Mouse (Mus musculus): ENCODE measurements around the gene Syt6. TPM values are rescaled to one million over a fixed set of nuclear protein-coding genes. Genes with fewer than 3 reads are reported as not detected.

The Syt6 gene
- 22.0 TPM for polyA plus RNA-seq (2015; fragmentation: Illumina TruSeq; extraction: RNeasy Lipid Tissue Mini Kit (QIAGEN cat#74804); ENCODE audit: low read depth, low replicate concordance)

DNA sequence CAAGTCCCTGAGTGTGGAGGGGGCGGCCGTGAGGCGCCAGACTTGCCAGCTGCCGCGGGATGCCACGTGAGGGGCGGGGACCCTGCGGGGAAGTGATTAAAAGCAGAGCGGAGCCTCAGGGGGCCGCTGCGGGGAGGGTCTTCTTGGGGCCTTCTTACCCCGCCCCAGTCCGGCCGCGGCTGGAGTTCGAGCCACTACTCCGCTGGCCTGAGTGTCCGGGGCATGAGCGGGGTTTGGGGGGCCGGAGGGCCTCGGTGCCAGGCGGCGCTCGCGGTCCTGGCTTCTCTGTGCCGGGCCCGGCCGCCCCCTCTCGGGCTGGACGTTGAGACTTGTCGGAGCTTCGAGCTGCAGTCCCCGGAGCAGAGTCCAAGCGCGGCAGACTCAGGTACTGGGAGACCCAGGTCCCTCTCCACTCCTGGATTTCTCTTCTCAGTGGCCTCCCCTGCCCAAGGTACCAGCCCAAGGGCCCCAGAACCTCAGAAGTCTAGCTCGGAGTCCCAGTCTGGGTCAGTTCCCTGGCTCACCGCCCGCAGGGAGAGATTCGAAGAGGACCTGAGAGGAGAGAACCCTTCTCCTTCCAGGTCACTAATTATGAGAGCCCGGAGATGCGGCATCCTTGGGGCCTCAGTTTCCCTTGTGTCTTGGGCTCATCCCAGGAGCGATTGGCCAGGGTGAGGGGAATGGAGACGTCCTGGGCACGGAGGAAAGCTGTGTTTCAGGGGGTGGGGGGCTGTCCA, at the start of gene Syt6:
Gene Syt6, plus strand, starts transcription at position 76 of the 737 bp plus-strand sequence.

GRCm38 (mm10) chr3:103645968-103646367, 70.9 kb downstream of the Syt6 start, which contains the start of gene Atg4a-ps:
Gene Atg4a-ps, minus strand, starts transcription at chr3:103646068.

Other genes starting within 250 kb of the Syt6 start
- gene Atg4a-ps, start 70.8 kb downstream of the Syt6 start, polyA plus RNA-seq (2015; fragmentation: Illumina TruSeq; extraction: RNeasy Lipid Tissue Mini Kit (QIAGEN cat#74804); ENCODE audit: low read depth, low replicate concordance), result not detected
- 11.0 TPM for gene Olfml3, start 162.8 kb downstream of the Syt6 start, polyA plus RNA-seq (2015; fragmentation: Illumina TruSeq; extraction: RNeasy Lipid Tissue Mini Kit (QIAGEN cat#74804); ENCODE audit: low read depth, low replicate concordance)
- gene Gm10964, start 164.1 kb downstream of the Syt6 start, polyA plus RNA-seq (2015; fragmentation: Illumina TruSeq; extraction: RNeasy Lipid Tissue Mini Kit (QIAGEN cat#74804); ENCODE audit: low read depth, low replicate concordance), result not detected
- 46.8 TPM for gene Hipk1, start 216.3 kb downstream of the Syt6 start, polyA plus RNA-seq (2015; fragmentation: Illumina TruSeq; extraction: RNeasy Lipid Tissue Mini Kit (QIAGEN cat#74804); ENCODE audit: low read depth, low replicate concordance)
- gene Dclre1b, start 234.2 kb downstream of the Syt6 start, polyA plus RNA-seq (2015; fragmentation: Illumina TruSeq; extraction: RNeasy Lipid Tissue Mini Kit (QIAGEN cat#74804); ENCODE audit: low read depth, low replicate concordance), result 8.1 TPM
- gene Ap4b1, start 234.3 kb downstream of the Syt6 start, polyA plus RNA-seq (2015; fragmentation: Illumina TruSeq; extraction: RNeasy Lipid Tissue Mini Kit (QIAGEN cat#74804); ENCODE audit: low read depth, low replicate concordance), result 15.9 TPM
- gene Gm43064, start 234.3 kb downstream of the Syt6 start, polyA plus RNA-seq (2015; fragmentation: Illumina TruSeq; extraction: RNeasy Lipid Tissue Mini Kit (QIAGEN cat#74804); ENCODE audit: low read depth, low replicate concordance), result 0.24 TPM

Data from brain, adult 10 weeks (tissue).